Mouse (Mus musculus) v-Abl transformed pro-B cells (cell line): ENCODE measurements around the gene Nectin1.

Experiments used
- in situ Hi-C, 2 experiments: fragments of 400-800 bp; cut with MboI; formaldehyde crosslinking; loops; one replicate each; pipeline ENCODE4 v1.15.1; 2025; ENCODE audit not compliant: unreplicated experiment in 2 of 2

Gene Nectin1

GRCm38 (mm10) chr9:43761181-43761820 lies 17.5 kb downstream of the Nectin1 start:
- in situ Hi-C loops, result no loop called here

GRCm38 (mm10) chr9:43761941-43762340 lies 18.2 kb downstream of the Nectin1 start:
- in situ Hi-C loops, result no loop called here

- in situ Hi-C loops, result no loop called here
These were observed 21.8 kb downstream of the Nectin1 start for GRCm38 (mm10) chr9:43765419-43766179.

- in situ Hi-C loops, result no loop called here
These were observed 25.0 kb downstream of the Nectin1 start for GRCm38 (mm10) chr9:43768779-43769178.

GRCm38 (mm10) chr9:43769228-43769627 lies 25.4 kb downstream of the Nectin1 start:
- in situ Hi-C loops, result no loop called here

- in situ Hi-C loops, result no loop called here
These were observed 26.2 kb downstream of the Nectin1 start for GRCm38 (mm10) chr9:43769940-43770339.

GRCm38 (mm10) chr9:43771041-43771440 lies 27.3 kb downstream of the Nectin1 start:
- in situ Hi-C loops, result no loop called here

- in situ Hi-C loops, result no loop called here
These were observed 28.7 kb downstream of the Nectin1 start for GRCm38 (mm10) chr9:43772460-43772859.

GRCm38 (mm10) chr9:43773521-43773920 lies 29.7 kb downstream of the Nectin1 start:
- in situ Hi-C loops, result no loop called here

GRCm38 (mm10) chr9:43774427-43774826 lies 30.6 kb downstream of the Nectin1 start:
- in situ Hi-C loops, result no loop called here

- in situ Hi-C loops, result no loop called here
These were observed 32.4 kb downstream of the Nectin1 start for GRCm38 (mm10) chr9:43776231-43776630.

GRCm38 (mm10) chr9:43777362-43778360 lies 33.9 kb downstream of the Nectin1 start:
- in situ Hi-C loops, result no loop called here

GRCm38 (mm10) chr9:43780883-43781282 lies 37.1 kb downstream of the Nectin1 start:
- in situ Hi-C loops, result no loop called here

- in situ Hi-C loops, result no loop called here
These were observed 38.6 kb downstream of the Nectin1 start for GRCm38 (mm10) chr9:43782401-43782800.

- in situ Hi-C loops, result no loop called here
These were observed 40.2 kb downstream of the Nectin1 start for GRCm38 (mm10) chr9:43783959-43784358.

GRCm38 (mm10) chr9:43784841-43785240 lies 41.1 kb downstream of the Nectin1 start:
- in situ Hi-C loops, result no loop called here

GRCm38 (mm10) chr9:43787591-43787990 lies 43.8 kb downstream of the Nectin1 start:
- in situ Hi-C loops, result no loop called here

- in situ Hi-C loops, result no loop called here
These were observed 48.9 kb downstream of the Nectin1 start for GRCm38 (mm10) chr9:43792681-43793080.

- in situ Hi-C loops, result no loop called here
These were observed 49.6 kb downstream of the Nectin1 start for GRCm38 (mm10) chr9:43793411-43793810.

- in situ Hi-C loops, result no loop called here
These were observed 52.2 kb downstream of the Nectin1 start for GRCm38 (mm10) chr9:43796031-43796430.
